Mouse (Mus musculus): ENCODE measurements around the gene Afmid. TPM values are rescaled to one million over a fixed set of nuclear protein-coding genes. Genes with fewer than 3 reads are reported as not detected.
"Not testable (repeated sequence)": the region's sequence is repeated elsewhere in the genome, so short reads cannot be mapped to it uniquely, and the experiment has no call there.

Gene Afmid
- total and polyA plus RNA-seq, 3 experiments: 2.5 to 11.8 (median 3.2) TPM

DNA sequence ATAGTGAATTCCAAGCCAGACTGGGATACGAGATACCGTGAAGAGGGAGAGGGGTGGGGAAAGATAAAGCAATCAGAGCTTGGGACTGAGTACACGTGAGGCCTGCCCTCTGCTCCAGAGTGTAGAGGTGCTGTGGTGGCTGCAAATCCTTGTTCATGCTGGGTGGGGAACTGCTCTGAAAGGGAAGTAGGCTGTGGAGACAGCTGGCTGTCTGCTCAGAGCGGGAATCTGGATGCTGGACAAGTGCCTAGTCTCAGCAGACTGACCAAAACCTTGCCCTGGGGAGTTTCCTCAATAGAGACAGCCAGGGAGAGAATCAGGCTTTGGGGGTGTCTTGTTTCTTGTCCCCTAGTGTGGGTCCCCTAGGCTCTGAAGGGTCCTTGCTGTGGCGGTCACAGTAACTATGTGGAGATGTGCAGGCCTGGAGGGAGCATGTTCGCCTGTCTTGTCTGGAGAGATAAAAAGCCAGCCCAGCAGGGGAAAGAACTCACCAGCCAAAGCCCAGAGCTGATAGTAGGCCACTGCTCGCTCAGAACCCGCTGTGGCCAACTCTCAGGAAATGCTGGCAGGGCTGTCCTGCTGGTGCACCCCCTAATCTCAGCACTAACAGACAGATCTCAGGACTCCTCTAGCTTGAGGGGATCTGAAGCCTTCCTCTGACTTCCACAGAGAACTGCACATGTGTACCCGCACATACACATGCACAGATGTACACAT lies 3.3 kb downstream of the Afmid start:
- intact Hi-C loops (cut with DNase I): loop anchor here (10.0 kb wide), 1 partner anchor 594 kb away; no protein-coding TSS in a partner anchor
- Histone ChIP-seq H3K27me3 (ENCODE audit: control insufficient read depth, insufficient read depth, low read length) (no peaks in the 10 kb centered on the region), H3K4me3 (no peak overlapping the region), H3K9ac (ENCODE audit: low read depth, low read length) (peak overlapping the region; percentile 9; the same call in 1 of the 2 replicates), H3K79me2 (replicated peaks; ENCODE audit: control insufficient read depth, insufficient read depth, low read length) (no peaks in the 10 kb centered on the region), H3K36me3 (ENCODE audit: control insufficient read depth, insufficient read depth, low read length) (no peaks in the 10 kb centered on the region), H3K27ac (peak overlapping the region; percentile 69), H3K4me1 (ENCODE audit: control insufficient read depth, insufficient read depth, low read length) (peaks cover 33% of the 10 kb centered on the region)
- TF ChIP-seq CTCF (IDR thresholded peaks at IDR 0.05): no peak
- TF ChIP-seq POLR2A (IDR thresholded peaks at IDR 0.05; ENCODE audit: insufficient read depth, low read depth, low read length): peak; percentile 37; the same call in 1 of the 2 replicates
- TF ChIP-seq EP300 (IDR thresholded peaks at IDR 0.05; ENCODE audit: insufficient read depth, low read depth, low read length): peak; percentile 28; the same call in 1 of the 2 replicates
- WGBS: 13% methylated on average over 9 of the region's 9 CpGs
- DNase-seq: peak; percentile 62 to 78

- H3K9ac ChIP-seq (ENCODE audit: low read depth, low read length): no peak overlapping the region
These were observed 4.0 kb downstream of the Afmid start for GRCm38 (mm10) chr11:117829671-117830215.

GRCm38 (mm10) chr11:117830401-117830800 lies 4.7 kb downstream of the Afmid start:
- no peak overlapping the region for H3K9ac ChIP-seq (ENCODE audit: low read depth, low read length)
- intact Hi-C loops (cut with DNase I): no loop called here

More at GRCm38 (mm10) chr11:117829671-117830215, 4.0 kb downstream of the Afmid start:
- no peak for DNase-seq
- Histone ChIP-seq H3K4me3 (no peak overlapping the region), H3K4me1 (ENCODE audit: control insufficient read depth, insufficient read depth, low read length) (peaks cover 28% of the 10 kb centered on the region), H3K79me2 (replicated peaks; ENCODE audit: control insufficient read depth, insufficient read depth, low read length) (no peaks in the 10 kb centered on the region), H3K27me3 (ENCODE audit: control insufficient read depth, insufficient read depth, low read length) (no peaks in the 10 kb centered on the region), H3K36me3 (ENCODE audit: control insufficient read depth, insufficient read depth, low read length) (no peaks in the 10 kb centered on the region), H3K27ac (peak overlapping the region; percentile 69)
- intact Hi-C loops (cut with DNase I): loop anchor here (10.0 kb wide), 1 partner anchor 595 kb away; no protein-coding TSS in a partner anchor
- WGBS: 49% methylated on average over 2 of the region's 2 CpGs
- TF ChIP-seq CTCF (IDR thresholded peaks at IDR 0.05) (no peak), EP300 (IDR thresholded peaks at IDR 0.05; ENCODE audit: insufficient read depth, low read depth, low read length) (no peak), POLR2A (IDR thresholded peaks at IDR 0.05; ENCODE audit: insufficient read depth, low read depth, low read length) (no peak)

GRCm38 (mm10) chr11:117832086-117832969 lies 6.6 kb downstream of the Afmid start:
- DNase-seq: peak; percentile 81 to 83
- H3K9ac ChIP-seq (ENCODE audit: low read depth, low read length): peak overlapping the region; percentile 5; the same call in 1 of the 2 replicates
- intact Hi-C loops (cut with DNase I): no loop called here

More at GRCm38 (mm10) chr11:117830401-117830800, 4.7 kb downstream of the Afmid start:
- H3K4me3 ChIP-seq: no peak overlapping the region
- peaks cover 25% of the 10 kb centered on the region for H3K4me1 ChIP-seq (ENCODE audit: control insufficient read depth, insufficient read depth, low read length)
- peak in 1 of 2 experiments; percentile 21 for DNase-seq
- 61% methylated on average over 9 of the region's 9 CpGs for WGBS
- TF ChIP-seq EP300 (IDR thresholded peaks at IDR 0.05; ENCODE audit: insufficient read depth, low read depth, low read length): no peak
- TF ChIP-seq CTCF (IDR thresholded peaks at IDR 0.05): no peak
- no peak for TF ChIP-seq POLR2A (IDR thresholded peaks at IDR 0.05; ENCODE audit: insufficient read depth, low read depth, low read length)
- no peaks in the 10 kb centered on the region for H3K27me3 ChIP-seq (ENCODE audit: control insufficient read depth, insufficient read depth, low read length)
- H3K27ac ChIP-seq: no peak overlapping the region; the same call in 1 of the 2 replicates
- no peaks in the 10 kb centered on the region for H3K36me3 ChIP-seq (ENCODE audit: control insufficient read depth, insufficient read depth, low read length)
- H3K79me2 ChIP-seq (replicated peaks; ENCODE audit: control insufficient read depth, insufficient read depth, low read length): no peaks in the 10 kb centered on the region

GRCm38 (mm10) chr11:117833509-117833908 lies 7.8 kb downstream of the Afmid start:
- DNase-seq; H3K27me3 ChIP-seq (ENCODE audit: control insufficient read depth, insufficient read depth, low read length); H3K9ac ChIP-seq (ENCODE audit: low read depth, low read length); H3K27ac ChIP-seq; H3K36me3 ChIP-seq (ENCODE audit: control insufficient read depth, insufficient read depth, low read length); H3K4me3 ChIP-seq; H3K79me2 ChIP-seq (replicated peaks; ENCODE audit: control insufficient read depth, insufficient read depth, low read length); intact Hi-C loops (cut with DNase I): not testable (repeated sequence)
- peaks cover 14% of the 10 kb centered on the region for H3K4me1 ChIP-seq (ENCODE audit: control insufficient read depth, insufficient read depth, low read length)
- WGBS: 89% methylated on average over 5 of the region's 6 CpGs

More at GRCm38 (mm10) chr11:117832086-117832969, 6.6 kb downstream of the Afmid start:
- Histone ChIP-seq H3K4me1 (ENCODE audit: control insufficient read depth, insufficient read depth, low read length) (peaks cover 22% of the 10 kb centered on the region), H3K27me3 (ENCODE audit: control insufficient read depth, insufficient read depth, low read length) (no peaks in the 10 kb centered on the region), H3K4me3 (peak overlapping the region; percentile 30), H3K79me2 (replicated peaks; ENCODE audit: control insufficient read depth, insufficient read depth, low read length) (no peaks in the 10 kb centered on the region), H3K27ac (no peak overlapping the region), H3K36me3 (ENCODE audit: control insufficient read depth, insufficient read depth, low read length) (no peaks in the 10 kb centered on the region)
- WGBS: 30% methylated on average over 28 of the region's 28 CpGs
- TF ChIP-seq CTCF (IDR thresholded peaks at IDR 0.05) (peak; percentile 80), POLR2A (IDR thresholded peaks at IDR 0.05; ENCODE audit: insufficient read depth, low read depth, low read length) (no peak)

Data from heart, adult 2 months (tissue).